Mouse (Mus musculus): ENCODE measurements around the gene Dpf2.
A peak's percentile ranks its signal among the peaks of the same experiment; 100 is the strongest.

The Dpf2 gene

GRCm38 (mm10) chr19:5913007-5913719, at the start of gene Dpf2:
Gene Dpf2 (minus strand): TSS chr19:5913010.
- no peak for DNase-seq (ENCODE audit: low read depth, low spot score)

- no peak for DNase-seq (ENCODE audit: low read depth, low spot score)
Observed at GRCm38 (mm10) chr19:5957371-5957770, 44.6 kb upstream of the Dpf2 start.

GRCm38 (mm10) chr19:5956685-5957084, 43.9 kb upstream of the Dpf2 start:
- peak; percentile 50 for DNase-seq (ENCODE audit: low read depth, low spot score)

- DNase-seq (ENCODE audit: low read depth, low spot score) = no peak
Observed at GRCm38 (mm10) chr19:5955704-5956670, 43.2 kb upstream of the Dpf2 start.

GRCm38 (mm10) chr19:5954936-5955335, 42.1 kb upstream of the Dpf2 start:
- no peak for DNase-seq (ENCODE audit: low read depth, low spot score)

GRCm38 (mm10) chr19:5954031-5954710, 41.4 kb upstream of the Dpf2 start:
- DNase-seq (ENCODE audit: low read depth, low spot score) = no peak

GRCm38 (mm10) chr19:5953201-5953770, 40.5 kb upstream of the Dpf2 start:
- DNase-seq (ENCODE audit: low read depth, low spot score) = no peak

- no peak for DNase-seq (ENCODE audit: low read depth, low spot score)
Observed at GRCm38 (mm10) chr19:5952071-5952691, 39.4 kb upstream of the Dpf2 start.

- DNase-seq (ENCODE audit: low read depth, low spot score) = no peak
Observed at GRCm38 (mm10) chr19:5951631-5952030, 38.8 kb upstream of the Dpf2 start.

GRCm38 (mm10) chr19:5950218-5950617, 37.4 kb upstream of the Dpf2 start:
- DNase-seq (ENCODE audit: low read depth, low spot score) = no peak

GRCm38 (mm10) chr19:5945891-5946290, 33.1 kb upstream of the Dpf2 start:
- no peak for DNase-seq (ENCODE audit: low read depth, low spot score)

- DNase-seq (ENCODE audit: low read depth, low spot score) = no peak
Observed at GRCm38 (mm10) chr19:5945027-5945426, 32.2 kb upstream of the Dpf2 start.

GRCm38 (mm10) chr19:5944145-5944544, 31.3 kb upstream of the Dpf2 start:
- no peak for DNase-seq (ENCODE audit: low read depth, low spot score)

- no peak for DNase-seq (ENCODE audit: low read depth, low spot score)
Observed at GRCm38 (mm10) chr19:5943404-5943803, 30.6 kb upstream of the Dpf2 start.

- DNase-seq (ENCODE audit: low read depth, low spot score) = no peak
Observed at GRCm38 (mm10) chr19:5942581-5942980, 29.8 kb upstream of the Dpf2 start.

GRCm38 (mm10) chr19:5940656-5941055, 27.8 kb upstream of the Dpf2 start:
- DNase-seq (ENCODE audit: low read depth, low spot score) = no peak

- no peak for DNase-seq (ENCODE audit: low read depth, low spot score)
Observed at GRCm38 (mm10) chr19:5940173-5940572, 27.4 kb upstream of the Dpf2 start.

- no peak for DNase-seq (ENCODE audit: low read depth, low spot score)
Observed at GRCm38 (mm10) chr19:5939715-5940114, 26.9 kb upstream of the Dpf2 start.

- DNase-seq (ENCODE audit: low read depth, low spot score) = no peak
Observed at GRCm38 (mm10) chr19:5938516-5938915, 25.7 kb upstream of the Dpf2 start.

GRCm38 (mm10) chr19:5937836-5938406, 25.1 kb upstream of the Dpf2 start:
- DNase-seq (ENCODE audit: low read depth, low spot score) = no peak
